Mouse (Mus musculus): ENCODE results near the gene Zfp966.
"Not testable (repeated sequence)": the region's sequence is repeated elsewhere in the genome, so short reads cannot be mapped to it uniquely, and the experiment has no call there.

Gene Zfp966

GRCm38 (mm10) chr2:175931000-175931399 lies at the start of gene Zfp966:
Gene Zfp966 (minus strand): TSS chr2:175931100.
- DNase-seq (ENCODE audit: low spot score in 2 of 2), result not testable (repeated sequence)

GRCm38 (mm10) chr2:175965031-175965430 lies 34.1 kb upstream of the Zfp966 start, which contains the start of gene Gm2026:
Gene Gm2026 (plus strand): TSS chr2:175965331.
- DNase-seq (ENCODE audit: low spot score in 2 of 2), result not testable (repeated sequence)

GRCm38 (mm10) chr2:175869024-175869423 lies 61.9 kb downstream of the Zfp966 start, which contains the start of gene Gm6710:
Gene Gm6710 (plus strand): TSS chr2:175869219.
- DNase-seq (ENCODE audit: low spot score in 2 of 2), result not testable (repeated sequence)
